Mouse (Mus musculus): Measurements from ENCODE around the gene Rdh11.

DNA sequence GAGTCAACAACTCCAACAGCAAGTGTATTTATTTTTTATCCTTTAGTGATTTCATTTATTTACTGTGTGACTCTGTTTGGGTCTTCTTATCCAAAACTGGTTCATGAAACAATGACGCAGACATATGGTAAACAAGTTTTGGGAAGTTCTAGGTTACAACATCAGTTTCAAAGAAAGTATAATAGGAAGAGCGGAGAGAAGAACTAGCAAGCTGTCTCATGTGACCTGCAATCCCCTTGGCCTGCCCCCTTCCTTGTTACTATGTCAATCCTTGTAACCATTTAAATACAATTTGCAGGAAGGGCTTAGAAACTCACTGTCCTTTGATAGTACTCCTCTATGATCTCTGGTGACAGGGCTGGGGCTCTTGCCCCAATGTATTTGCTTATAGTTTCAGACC lies 51.3 kb downstream of the Rdh11 start:
- no peak for TF ChIP-seq CTCF (IDR thresholded peaks at IDR 0.05; ENCODE audit: low read depth, low read length)
- TF ChIP-seq POLR2A (IDR thresholded peaks at IDR 0.05; ENCODE audit: insufficient read depth, low read length) = no peak
